Mouse (Mus musculus): Measurements from ENCODE around the gene Zfp579. TPM values are rescaled to one million over a fixed set of nuclear protein-coding genes. Genes with fewer than 3 reads are reported as not detected.
"Not testable (repeated sequence)": the region's sequence is repeated elsewhere in the genome, so short reads cannot be mapped to it uniquely, and the experiment has no call there.

Gene Zfp579
- polyA plus RNA-seq, 1 experiment from 2014 or later: 56.9 TPM

GRCm38 (mm10) chr7:5014251-5015117 is 18.5 kb upstream of the Zfp579 start, which contains the start of the genes Zfp524 and Fiz1:
Zfp524 (plus strand) TSS chr7:5014415.
Fiz1 (minus strand) TSS chr7:5014697.
- peak within 1 kb of the TSS; percentile 60 for H3K4me2 ChIP-seq
- peak within 1 kb of the TSS; percentile 71 for H3K4me3 ChIP-seq (replicated peaks)
- H3K27ac ChIP-seq: peak within 1 kb of the TSS; percentile 99
- peaks cover 43% of the 10 kb centered on the region for H3K36me3 ChIP-seq (replicated peaks)
- WGBS: under 1% methylated on average over 41 of the region's 42 CpGs
- H3K27me3 ChIP-seq: no peaks in the 10 kb centered on the region
- H3K9ac ChIP-seq: peak within 1 kb of the TSS; percentile 84
- peaks cover 7% of the 10 kb centered on the region for H3K4me1 ChIP-seq
- ATAC-seq (ENCODE audit: low FRiP score): peak; percentile 84
- H3K9me3 ChIP-seq: no peaks in the 10 kb centered on the region

- Histone ChIP-seq H3K27ac (no peak overlapping the region), H3K9ac (no peak overlapping the region), H3K36me3 (replicated peaks) (peaks cover 59% of the 10 kb centered on the region), H3K9me3 (peaks cover 6% of the 10 kb centered on the region; the same call in 1 of the 2 replicates), H3K4me2 (0 out of 2 replicates have a peak overlapping the region, but pooled peaks have one; percentile 60), H3K4me3 (replicated peaks) (no peak overlapping the region), H3K27me3 (no peaks in the 10 kb centered on the region), H3K4me1 (peaks cover 6% of the 10 kb centered on the region)
- ATAC-seq (ENCODE audit: low FRiP score): no peak
- 90% methylated on average over 27 of the region's 27 CpGs for WGBS
These were observed 16.9 kb upstream of the Zfp579 start for GRCm38 (mm10) chr7:5012681-5013513.

- H3K4me2 ChIP-seq: no peak overlapping the region
- H3K27me3 ChIP-seq: no peaks in the 10 kb centered on the region
- ATAC-seq (ENCODE audit: low FRiP score): no peak
- H3K4me3 ChIP-seq (replicated peaks): no peak overlapping the region
- peaks cover 75% of the 10 kb centered on the region for H3K36me3 ChIP-seq (replicated peaks)
- no peak overlapping the region for H3K9ac ChIP-seq
- peaks cover 6% of the 10 kb centered on the region; the same call in 1 of the 2 replicates for H3K9me3 ChIP-seq
- no peaks in the 10 kb centered on the region for H3K4me1 ChIP-seq
- WGBS: 97% methylated on average over 26 of the region's 26 CpGs
- H3K27ac ChIP-seq: no peak overlapping the region
These were observed 12.3 kb upstream of the Zfp579 start for GRCm38 (mm10) chr7:5008229-5008628.

- 72% methylated on average over 8 of the region's 8 CpGs for WGBS
- not testable (repeated sequence) for ATAC-seq (ENCODE audit: low FRiP score)
These were observed 6.9 kb upstream of the Zfp579 start for GRCm38 (mm10) chr7:5002876-5003275.

GRCm38 (mm10) chr7:4999876-5000275 is 3.9 kb upstream of the Zfp579 start:
- WGBS: 63% methylated on average over 2 of the region's 2 CpGs

More at GRCm38 (mm10) chr7:5002876-5003275, 6.9 kb upstream of the Zfp579 start:
- H3K27ac ChIP-seq; H3K9me3 ChIP-seq; H3K9ac ChIP-seq; H3K27me3 ChIP-seq; H3K4me2 ChIP-seq; H3K4me3 ChIP-seq (replicated peaks); H3K4me1 ChIP-seq: not testable (repeated sequence)
- peaks cover 22% of the 10 kb centered on the region for H3K36me3 ChIP-seq (replicated peaks)

GRCm38 (mm10) chr7:4996934-4997333 is 976 bp upstream of the Zfp579 start:
- peak overlapping the region; percentile 90 for H3K9ac ChIP-seq
- peaks cover 25% of the 10 kb centered on the region for H3K27me3 ChIP-seq
- peaks cover 13% of the 10 kb centered on the region; the same call in 1 of the 2 replicates for H3K9me3 ChIP-seq
- peaks cover 24% of the 10 kb centered on the region for H3K36me3 ChIP-seq (replicated peaks)
- H3K4me3 ChIP-seq (replicated peaks): peak overlapping the region; percentile 68
- no peak overlapping the region for H3K27ac ChIP-seq
- peaks cover 36% of the 10 kb centered on the region for H3K4me1 ChIP-seq
- no peak for ATAC-seq (ENCODE audit: low FRiP score)
- 77% methylated on average over 8 of the region's 8 CpGs for WGBS
- H3K4me2 ChIP-seq: peak overlapping the region; percentile 82

More at GRCm38 (mm10) chr7:4999876-5000275, 3.9 kb upstream of the Zfp579 start:
- Histone ChIP-seq H3K4me3 (replicated peaks) (no peak overlapping the region), H3K9me3 (no peaks in the 10 kb centered on the region), H3K36me3 (replicated peaks) (no peaks in the 10 kb centered on the region), H3K27me3 (peaks cover 3% of the 10 kb centered on the region; the same call in 1 of the 2 replicates), H3K27ac (no peak overlapping the region), H3K9ac (no peak overlapping the region), H3K4me1 (peaks cover 13% of the 10 kb centered on the region), H3K4me2 (no peak overlapping the region)
- no peak for ATAC-seq (ENCODE audit: low FRiP score)

GRCm38 (mm10) chr7:4995268-4996002 is 523 bp downstream of the Zfp579 start:
- H3K9me3 ChIP-seq: peaks cover 17% of the 10 kb centered on the region; the same call in 1 of the 2 replicates
- H3K4me1 ChIP-seq: peaks cover 36% of the 10 kb centered on the region
- peak overlapping the region; percentile 90 for H3K9ac ChIP-seq
- peaks cover 25% of the 10 kb centered on the region for H3K27me3 ChIP-seq
- H3K27ac ChIP-seq: peak overlapping the region; percentile 47; the same call in 1 of the 2 replicates
- ATAC-seq (ENCODE audit: low FRiP score): no peak
- H3K4me2 ChIP-seq: peak overlapping the region; percentile 82
- WGBS: 8% methylated on average over 15 of the region's 19 CpGs
- peak overlapping the region; percentile 68 for H3K4me3 ChIP-seq (replicated peaks)
- H3K36me3 ChIP-seq (replicated peaks): peaks cover 37% of the 10 kb centered on the region

GRCm38 (mm10) chr7:4993999-4994788 is 1.8 kb downstream of the Zfp579 start:
- peak overlapping the region; percentile 33; the same call in 1 of the 2 replicates for H3K9ac ChIP-seq
- peak overlapping the region; percentile 82 for H3K4me2 ChIP-seq
- peaks cover 18% of the 10 kb centered on the region; the same call in 1 of the 2 replicates for H3K9me3 ChIP-seq
- H3K27me3 ChIP-seq: peaks cover 25% of the 10 kb centered on the region
- peaks cover 37% of the 10 kb centered on the region for H3K36me3 ChIP-seq (replicated peaks)
- WGBS: 51% methylated on average over 53 of the region's 59 CpGs
- H3K4me3 ChIP-seq (replicated peaks): peak overlapping the region; percentile 68
- H3K27ac ChIP-seq: no peak overlapping the region
- peaks cover 36% of the 10 kb centered on the region for H3K4me1 ChIP-seq
- ATAC-seq (ENCODE audit: low FRiP score): no peak

- peak overlapping the region; percentile 33; the same call in 1 of the 2 replicates for H3K9ac ChIP-seq
- H3K36me3 ChIP-seq (replicated peaks): peaks cover 37% of the 10 kb centered on the region
- peak overlapping the region; percentile 82 for H3K4me2 ChIP-seq
- peaks cover 18% of the 10 kb centered on the region; the same call in 1 of the 2 replicates for H3K9me3 ChIP-seq
- H3K4me3 ChIP-seq (replicated peaks): peak overlapping the region; percentile 68
- no peak for ATAC-seq (ENCODE audit: low FRiP score)
- H3K27me3 ChIP-seq: peaks cover 25% of the 10 kb centered on the region
- H3K4me1 ChIP-seq: peaks cover 36% of the 10 kb centered on the region
- H3K27ac ChIP-seq: no peak overlapping the region
- 36% methylated on average over 46 of the region's 55 CpGs for WGBS
These were observed 2.5 kb downstream of the Zfp579 start for GRCm38 (mm10) chr7:4993347-4993998.

- no peak overlapping the region for H3K27ac ChIP-seq
- H3K9ac ChIP-seq: no peak overlapping the region
- no peak overlapping the region for H3K4me3 ChIP-seq (replicated peaks)
- ATAC-seq (ENCODE audit: low FRiP score): no peak
- 73% methylated on average over 2 of the region's 2 CpGs for WGBS
- peaks cover 24% of the 10 kb centered on the region for H3K36me3 ChIP-seq (replicated peaks)
- H3K9me3 ChIP-seq: 0 out of 2 replicates have a peak, but pooled peaks cover 5% of the 10 kb centered on the region
- peaks cover 6% of the 10 kb centered on the region for H3K4me1 ChIP-seq
- no peak overlapping the region for H3K4me2 ChIP-seq
- H3K27me3 ChIP-seq: peaks cover 16% of the 10 kb centered on the region
These were observed 7.7 kb downstream of the Zfp579 start for GRCm38 (mm10) chr7:4988250-4988649.

All from forebrain, embryonic 12.5 days (tissue).